Mouse (Mus musculus): ENCODE results near the gene Rack1. TPM values are rescaled to one million over a fixed set of nuclear protein-coding genes. Genes with fewer than 3 reads are reported as not detected.

The Rack1 gene
- polyA plus RNA-seq, 1 experiment, result not detected

- Histone ChIP-seq H3K4me3 (ENCODE audit: insufficient read depth, low read depth, low read length) (no peak overlapping the region), H3K4me1 (ENCODE audit: control insufficient read depth, insufficient read depth, low read length) (peaks cover 6% of the 10 kb centered on the region), H3K27ac (ENCODE audit: insufficient read depth, low read depth, low read length) (no peak overlapping the region)
- WGBS, result 25% methylated on average over 9 of the region's 9 CpGs
- TF ChIP-seq POLR2A (IDR thresholded peaks at IDR 0.05; ENCODE audit: insufficient read depth, low read depth, low read length), result no peak
- TF ChIP-seq CTCF (IDR thresholded peaks at IDR 0.05; ENCODE audit: insufficient read depth, low read depth, low read length), result no peak
Observed at GRCm38 (mm10) chr11:48833078-48833730, 33.1 kb downstream of the Rack1 start.

GRCm38 (mm10) chr11:48833731-48834639, 33.9 kb downstream of the Rack1 start:
- no peak for TF ChIP-seq POLR2A (IDR thresholded peaks at IDR 0.05; ENCODE audit: insufficient read depth, low read depth, low read length)
- no peak for TF ChIP-seq CTCF (IDR thresholded peaks at IDR 0.05; ENCODE audit: insufficient read depth, low read depth, low read length)
- H3K27ac ChIP-seq (ENCODE audit: insufficient read depth, low read depth, low read length), result peak overlapping the region; percentile 66
- WGBS, result under 1% methylated on average over 30 of the region's 30 CpGs
- H3K4me3 ChIP-seq (ENCODE audit: insufficient read depth, low read depth, low read length), result peak overlapping the region; percentile 68
- peaks cover 9% of the 10 kb centered on the region for H3K4me1 ChIP-seq (ENCODE audit: control insufficient read depth, insufficient read depth, low read length)

- Histone ChIP-seq H3K27ac (ENCODE audit: insufficient read depth, low read depth, low read length) (no peak overlapping the region), H3K4me3 (ENCODE audit: insufficient read depth, low read depth, low read length) (no peak overlapping the region), H3K4me1 (ENCODE audit: control insufficient read depth, insufficient read depth, low read length) (peaks cover 9% of the 10 kb centered on the region)
- no peak for TF ChIP-seq POLR2A (IDR thresholded peaks at IDR 0.05; ENCODE audit: insufficient read depth, low read depth, low read length)
- TF ChIP-seq CTCF (IDR thresholded peaks at IDR 0.05; ENCODE audit: insufficient read depth, low read depth, low read length), result no peak
- 86% methylated on average over 6 of the region's 6 CpGs for WGBS
Observed at GRCm38 (mm10) chr11:48835923-48836322, 35.8 kb downstream of the Rack1 start.

- no peak overlapping the region for H3K27ac ChIP-seq (ENCODE audit: insufficient read depth, low read depth, low read length)
Observed at GRCm38 (mm10) chr11:48836990-48837309, 36.8 kb downstream of the Rack1 start.

GRCm38 (mm10) chr11:48837310-48838180, 37.4 kb downstream of the Rack1 start:
- H3K4me3 ChIP-seq (ENCODE audit: insufficient read depth, low read depth, low read length), result peak overlapping the region; percentile 84
- TF ChIP-seq POLR2A (IDR thresholded peaks at IDR 0.05; ENCODE audit: insufficient read depth, low read depth, low read length), result no peak
- peak; percentile 15; the same call in 1 of the 2 replicates for TF ChIP-seq CTCF (IDR thresholded peaks at IDR 0.05; ENCODE audit: insufficient read depth, low read depth, low read length)
- under 1% methylated on average over 77 of the region's 77 CpGs for WGBS
- no peak overlapping the region for H3K27ac ChIP-seq (ENCODE audit: insufficient read depth, low read depth, low read length)
- H3K4me1 ChIP-seq (ENCODE audit: control insufficient read depth, insufficient read depth, low read length), result peaks cover 9% of the 10 kb centered on the region

More at GRCm38 (mm10) chr11:48836990-48837309, 36.8 kb downstream of the Rack1 start:
- peak overlapping the region; percentile 84 for H3K4me3 ChIP-seq (ENCODE audit: insufficient read depth, low read depth, low read length)
- WGBS, result 38% methylated on average over 11 of the region's 11 CpGs
- no peak for TF ChIP-seq CTCF (IDR thresholded peaks at IDR 0.05; ENCODE audit: insufficient read depth, low read depth, low read length)
- H3K4me1 ChIP-seq (ENCODE audit: control insufficient read depth, insufficient read depth, low read length), result peaks cover 9% of the 10 kb centered on the region

- H3K4me3 ChIP-seq (ENCODE audit: insufficient read depth, low read depth, low read length), result peak overlapping the region; percentile 84
- no peak overlapping the region for H3K27ac ChIP-seq (ENCODE audit: insufficient read depth, low read depth, low read length)
- TF ChIP-seq CTCF (IDR thresholded peaks at IDR 0.05; ENCODE audit: insufficient read depth, low read depth, low read length) (no peak), POLR2A (IDR thresholded peaks at IDR 0.05; ENCODE audit: insufficient read depth, low read depth, low read length) (no peak)
- peaks cover 9% of the 10 kb centered on the region for H3K4me1 ChIP-seq (ENCODE audit: control insufficient read depth, insufficient read depth, low read length)
- 2% methylated on average over 16 of the region's 16 CpGs for whole genome bisulfite sequencing
Observed at GRCm38 (mm10) chr11:48838181-48838797, 38.2 kb downstream of the Rack1 start.

- H3K27ac ChIP-seq (ENCODE audit: insufficient read depth, low read depth, low read length), result no peak overlapping the region
- peaks cover 9% of the 10 kb centered on the region for H3K4me1 ChIP-seq (ENCODE audit: control insufficient read depth, insufficient read depth, low read length)
- 84% methylated on average over 10 of the region's 10 CpGs for WGBS
- H3K4me3 ChIP-seq (ENCODE audit: insufficient read depth, low read depth, low read length), result no peak overlapping the region
- TF ChIP-seq POLR2A (IDR thresholded peaks at IDR 0.05; ENCODE audit: insufficient read depth, low read depth, low read length) (no peak), CTCF (IDR thresholded peaks at IDR 0.05; ENCODE audit: insufficient read depth, low read depth, low read length) (no peak)
Observed at GRCm38 (mm10) chr11:48838879-48839680, 38.9 kb downstream of the Rack1 start.

- Histone ChIP-seq H3K4me3 (ENCODE audit: insufficient read depth, low read depth, low read length) (no peak overlapping the region), H3K4me1 (ENCODE audit: control insufficient read depth, insufficient read depth, low read length) (peaks cover 9% of the 10 kb centered on the region), H3K27ac (ENCODE audit: insufficient read depth, low read depth, low read length) (no peak overlapping the region)
- TF ChIP-seq POLR2A (IDR thresholded peaks at IDR 0.05; ENCODE audit: insufficient read depth, low read depth, low read length), result no peak
- no peak for TF ChIP-seq CTCF (IDR thresholded peaks at IDR 0.05; ENCODE audit: insufficient read depth, low read depth, low read length)
Observed at GRCm38 (mm10) chr11:48840805-48841204, 40.7 kb downstream of the Rack1 start.
